Mouse (Mus musculus): Measurements from ENCODE around the gene 4933402N03Rik.

- TF ChIP-seq CTCF (IDR thresholded peaks at IDR 0.05; ENCODE audit: low read depth, low read length) (no peak), GATA2 (IDR thresholded peaks at IDR 0.05; ENCODE audit: borderline replicate concordance, low read depth, low read length) (no peak), TAL1 (conservative IDR thresholded peaks at IDR 0.05; ENCODE audit: low read depth, low read length) (no peak), POLR2AphosphoS5 (IDR thresholded peaks at IDR 0.05; ENCODE audit: insufficient replicate concordance, low read depth, low read length) (no peak), GATA1 (IDR thresholded peaks at IDR 0.05; ENCODE audit: borderline replicate concordance, low read length) (no peak)
These were observed 33.6 kb downstream of the 4933402N03Rik start for GRCm38 (mm10) chr7:131112486-131112885.

Measured in G1E (cell line).